Mouse (Mus musculus) urinary bladder, postnatal 4 days (tissue): ENCODE results near the gene Agrp.
A peak's percentile ranks its signal among the peaks of the same experiment; 100 is the strongest.

Experiments used
- DNase-seq, 2 experiments: peaks; one replicate each; pipeline ENCODE4 v3.0.0; 2021 to 2022; ENCODE audit warnings: low spot score in 2 of 2

The Agrp gene

DNA sequence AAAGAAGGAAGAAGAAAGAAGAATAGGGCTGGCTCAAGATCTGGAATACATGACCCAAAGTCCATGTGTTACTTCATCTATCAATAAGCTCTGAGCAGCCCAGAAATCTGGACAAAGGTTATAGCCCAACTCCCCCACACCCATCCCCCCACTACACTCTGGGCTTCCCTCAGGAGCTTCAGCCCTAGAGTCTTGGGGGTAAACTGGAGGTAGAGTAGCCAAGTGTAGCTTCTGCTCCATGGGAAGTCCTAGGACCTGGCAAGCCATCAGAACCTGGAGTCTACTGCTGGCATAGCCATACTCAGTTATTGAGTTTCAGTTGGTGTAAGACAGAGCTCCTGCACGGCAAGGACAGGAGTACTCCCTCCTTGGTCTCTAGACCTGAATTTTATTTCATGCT, 87.7 kb downstream of the Agrp start:
- no peak for DNase-seq

DNA sequence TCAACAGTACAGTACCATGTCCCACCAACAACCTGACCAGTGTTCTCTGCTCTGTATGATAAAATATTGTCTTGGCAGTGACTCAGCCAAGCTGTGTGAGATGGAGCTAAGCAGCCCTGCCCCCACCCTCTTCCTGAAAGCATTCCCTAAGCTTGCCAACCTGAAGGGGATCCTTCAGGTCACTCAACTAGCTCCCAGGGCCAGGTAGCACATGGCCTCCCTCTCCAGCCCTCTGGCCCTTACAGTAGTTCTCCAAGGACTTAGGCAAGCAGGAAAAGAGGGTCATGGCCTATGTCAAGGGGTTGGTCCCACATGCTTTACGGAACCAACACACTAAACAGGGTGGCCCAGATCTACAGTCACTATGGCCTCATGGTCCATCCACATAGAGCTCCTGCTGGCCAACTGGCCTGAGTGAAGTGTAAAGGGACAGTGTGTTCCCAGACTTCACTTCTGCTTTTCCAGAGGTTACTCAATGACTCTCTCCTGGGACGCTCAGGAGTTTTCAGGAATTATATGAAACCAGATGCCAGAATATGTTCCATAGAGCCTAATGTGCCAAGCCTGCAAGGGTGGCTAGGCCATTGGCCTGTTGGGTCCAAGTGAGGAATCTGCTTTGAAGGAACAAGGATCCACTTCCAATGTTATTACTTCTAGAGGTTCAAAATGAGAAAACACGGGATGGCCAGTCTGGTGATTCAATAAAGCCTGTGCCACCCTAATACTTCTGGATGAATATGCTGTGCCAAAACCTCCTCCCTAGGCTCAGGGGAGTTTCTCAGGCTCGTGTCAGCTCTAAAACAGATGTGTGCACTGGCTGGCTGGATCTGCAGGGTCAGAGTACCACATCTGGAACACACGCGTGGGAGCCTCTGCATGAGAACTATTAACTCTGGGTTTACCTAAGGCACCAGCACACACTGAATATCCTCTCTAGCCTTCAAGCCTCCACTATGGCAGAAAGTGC, 90.5 kb downstream of the Agrp start:
- no peak for DNase-seq

DNA sequence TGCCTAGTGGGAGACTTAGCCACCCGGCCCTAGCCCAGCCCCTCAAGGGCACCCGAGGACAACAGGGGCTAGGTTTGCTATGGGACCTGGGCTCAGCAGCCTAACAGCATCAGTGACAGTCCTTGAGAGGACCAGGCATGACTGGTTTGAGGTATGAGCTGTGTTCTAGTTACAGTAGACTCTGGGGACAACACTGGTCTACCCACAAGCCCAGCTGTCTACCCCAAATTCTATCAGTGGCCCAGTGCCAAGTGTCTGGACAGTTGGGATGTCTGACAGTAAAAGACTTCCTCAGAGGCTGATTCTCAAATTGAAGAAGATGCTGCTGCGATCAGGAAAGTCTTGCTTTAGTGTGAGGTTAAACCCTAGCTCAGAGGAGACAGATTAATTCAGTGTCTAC, 91.9 kb downstream of the Agrp start:
- DNase-seq: no peak

DNA sequence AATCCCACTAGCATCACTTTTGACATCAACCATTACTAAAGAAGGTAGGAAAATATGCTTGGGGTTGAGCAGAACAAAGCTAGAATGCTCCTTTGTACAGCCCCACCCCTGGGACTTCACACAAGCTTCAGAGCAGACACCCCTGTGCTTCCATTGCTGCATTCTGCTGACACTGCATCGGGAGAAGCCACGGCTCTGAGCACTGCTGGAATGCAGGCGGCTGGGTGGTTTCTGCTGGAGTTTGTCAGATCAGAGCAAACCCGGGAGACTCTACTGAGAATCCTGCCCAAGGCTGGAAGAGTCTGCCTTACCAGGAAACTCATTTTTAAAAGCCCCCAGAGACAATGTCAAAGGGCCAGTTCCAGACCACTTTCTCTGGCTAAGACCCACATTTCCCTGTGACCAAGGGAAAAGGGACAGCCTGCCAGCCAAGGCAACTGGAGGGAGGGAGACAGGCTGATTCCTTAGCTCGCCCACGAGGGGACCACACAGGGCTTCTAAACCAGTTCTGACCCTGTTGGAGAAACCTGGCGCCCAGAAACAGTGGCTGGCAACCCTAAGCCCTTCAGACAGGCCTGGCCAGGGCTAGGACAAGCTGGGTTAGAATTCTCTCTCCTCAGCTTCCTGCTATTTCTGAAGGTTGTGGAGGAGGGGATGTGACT, 92.5 kb downstream of the Agrp start:
- DNase-seq: no peak

DNA sequence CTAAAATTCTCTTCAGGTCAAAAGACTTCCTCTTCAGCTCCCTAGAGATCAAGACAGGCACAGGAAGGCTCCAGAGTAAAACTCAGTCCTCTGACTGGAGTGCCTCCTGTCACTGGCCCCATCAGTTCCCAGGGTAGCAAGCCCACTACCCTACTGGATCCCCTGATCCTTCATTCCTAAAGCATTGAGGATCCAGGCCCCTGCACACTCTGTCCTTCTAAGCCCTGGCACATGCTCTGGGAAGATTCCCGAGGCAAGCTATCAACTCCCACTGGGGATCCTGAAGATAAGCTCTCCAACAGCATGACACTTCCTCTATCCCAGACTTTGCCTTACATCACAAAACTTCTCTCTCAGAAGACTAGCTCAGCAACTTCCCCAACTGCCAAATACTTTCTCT, 93.5 kb downstream of the Agrp start:
- no peak for DNase-seq

DNA sequence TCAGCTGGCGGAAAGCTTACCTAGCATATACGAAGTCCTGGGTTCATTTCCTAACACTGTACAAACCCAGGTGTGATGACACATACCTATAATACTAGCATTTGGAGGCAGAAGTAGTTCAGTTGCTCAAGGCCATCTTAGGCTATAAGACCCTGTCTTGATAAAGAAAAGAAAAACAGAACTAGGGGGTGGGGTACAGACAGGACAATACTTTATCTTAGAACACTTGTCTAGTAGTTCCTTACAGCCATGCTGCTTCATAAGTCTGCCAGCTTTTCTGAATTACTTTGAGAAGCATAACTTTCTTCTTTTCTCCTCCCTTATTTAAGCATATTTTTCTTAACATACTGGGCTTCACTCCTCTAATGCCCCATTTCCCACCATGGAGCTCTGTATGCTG, 94.4 kb downstream of the Agrp start:
- no peak for DNase-seq

DNA sequence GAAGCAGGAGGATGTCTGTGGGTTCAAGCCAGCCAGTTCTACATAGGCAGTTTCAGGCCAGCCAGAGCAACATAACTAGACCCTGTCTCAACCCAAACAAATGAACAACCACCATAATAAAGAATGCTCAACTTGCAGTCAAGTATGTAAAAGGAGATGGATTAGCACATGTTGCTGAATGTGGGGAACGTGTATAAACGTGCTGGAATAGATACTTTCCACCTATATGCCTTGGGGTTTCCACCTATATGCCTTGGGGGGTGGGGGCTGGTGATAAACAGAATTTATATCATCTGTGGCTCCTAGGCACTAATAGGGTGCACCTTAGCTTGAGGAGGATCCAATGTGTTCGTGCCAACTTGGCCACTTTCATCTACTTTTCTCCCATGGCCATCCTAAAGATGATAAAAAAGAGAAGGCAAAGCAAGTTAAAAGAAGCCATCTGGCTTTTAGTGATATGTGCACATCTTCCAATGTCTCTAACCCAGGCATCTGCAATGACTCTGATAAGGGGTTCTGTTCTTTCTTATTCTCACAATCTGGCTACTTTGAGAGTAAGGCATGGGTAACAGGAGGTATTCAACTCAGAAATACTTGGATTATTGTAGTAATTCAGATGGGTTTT, 95.0 kb downstream of the Agrp start:
- no peak for DNase-seq

DNA sequence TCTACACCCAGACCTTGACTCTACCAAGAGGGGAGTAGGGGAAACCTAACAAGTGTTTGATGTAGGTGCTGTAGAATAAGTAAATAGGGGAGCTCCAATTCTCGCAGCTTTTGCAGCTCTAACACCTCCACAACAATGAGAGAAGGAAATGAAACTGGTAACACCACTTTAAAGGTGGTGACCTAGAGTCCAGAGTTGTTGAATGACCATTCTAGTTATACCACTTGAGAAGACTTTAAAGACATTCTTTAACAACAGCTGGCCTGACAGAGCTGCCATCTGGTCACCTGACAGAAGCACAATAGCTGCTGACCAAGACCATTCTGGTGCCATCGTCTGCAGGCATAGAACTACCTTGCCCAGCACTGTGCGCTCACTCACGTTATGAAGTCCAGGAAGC, 98.3 kb downstream of the Agrp start:
- no peak for DNase-seq

DNA sequence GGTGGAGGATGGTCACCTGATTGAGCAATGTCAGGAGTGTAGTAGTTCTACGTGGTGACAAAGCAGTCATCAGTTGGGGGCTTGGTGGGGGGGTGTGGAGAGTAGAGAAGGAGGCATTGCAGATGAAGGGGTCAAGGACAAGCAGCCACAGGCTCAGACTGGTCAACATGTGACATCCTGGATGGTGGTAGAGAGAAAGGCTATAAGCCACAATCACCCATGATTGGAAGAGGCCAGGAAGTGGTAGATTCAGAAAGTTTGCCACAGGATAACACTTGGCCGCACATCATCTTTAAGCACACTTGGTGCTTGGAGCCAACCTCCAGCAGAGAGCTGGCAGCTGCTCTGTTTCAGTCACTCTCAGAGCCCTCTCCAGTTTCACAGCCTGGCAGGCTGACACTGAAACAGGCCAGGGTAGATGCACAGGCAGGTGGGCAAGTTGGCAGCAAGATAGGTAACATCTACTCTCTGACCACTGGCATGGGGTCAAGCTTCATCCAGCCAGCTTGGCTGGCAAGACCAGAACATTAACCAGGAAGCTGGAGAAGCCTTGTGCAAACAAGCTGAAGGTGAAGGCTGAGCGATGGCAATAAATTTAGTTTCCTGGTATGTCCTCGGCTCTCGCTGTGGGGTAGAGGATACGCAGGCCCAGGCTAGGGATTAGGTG, 100.0 kb downstream of the Agrp start:
- DNase-seq: no peak

DNA sequence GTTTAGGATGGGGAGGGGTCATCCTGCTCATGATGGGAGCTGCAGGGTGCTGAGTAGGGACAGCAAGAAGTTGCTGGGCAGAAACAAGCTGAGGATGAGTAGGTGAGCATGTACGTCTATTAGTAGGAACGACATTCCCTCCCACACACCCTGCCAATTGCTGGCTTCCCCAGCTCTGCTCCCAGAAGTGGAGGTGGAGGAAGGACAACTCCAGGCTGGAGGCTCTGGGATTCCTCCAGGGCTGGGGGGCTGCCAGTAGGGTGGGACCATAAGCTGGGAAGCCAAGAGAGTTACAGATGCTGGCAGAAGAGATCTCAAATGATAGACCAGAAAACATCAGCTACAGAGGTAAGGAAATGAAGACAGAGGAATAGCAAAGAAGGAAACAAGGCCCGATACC, 100.6 kb downstream of the Agrp start:
- no peak for DNase-seq

DNA sequence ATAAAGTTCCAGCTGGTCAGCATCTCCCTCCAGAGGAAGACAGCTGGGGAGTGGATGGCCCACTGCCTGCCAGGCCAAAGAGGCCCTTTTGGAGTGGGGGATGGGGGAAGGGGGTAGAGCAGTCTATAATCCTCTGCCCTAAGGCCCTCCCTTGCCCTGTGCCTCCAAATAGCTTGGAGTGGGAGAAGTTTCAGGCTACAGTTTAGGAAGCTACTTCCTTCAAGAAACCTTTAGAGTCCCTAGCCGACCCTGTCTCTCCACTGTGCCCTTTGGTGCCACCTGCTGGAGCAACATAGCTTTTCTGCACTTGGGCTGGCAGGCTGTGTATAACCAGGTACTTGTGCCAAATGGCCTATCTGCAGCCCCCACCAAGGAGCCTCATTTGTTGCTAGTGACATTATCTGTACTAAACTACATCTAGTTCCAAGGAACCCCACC, 103.3 kb downstream of the Agrp start:
- DNase-seq: peak in 1 of 2 experiments; percentile 85

DNA sequence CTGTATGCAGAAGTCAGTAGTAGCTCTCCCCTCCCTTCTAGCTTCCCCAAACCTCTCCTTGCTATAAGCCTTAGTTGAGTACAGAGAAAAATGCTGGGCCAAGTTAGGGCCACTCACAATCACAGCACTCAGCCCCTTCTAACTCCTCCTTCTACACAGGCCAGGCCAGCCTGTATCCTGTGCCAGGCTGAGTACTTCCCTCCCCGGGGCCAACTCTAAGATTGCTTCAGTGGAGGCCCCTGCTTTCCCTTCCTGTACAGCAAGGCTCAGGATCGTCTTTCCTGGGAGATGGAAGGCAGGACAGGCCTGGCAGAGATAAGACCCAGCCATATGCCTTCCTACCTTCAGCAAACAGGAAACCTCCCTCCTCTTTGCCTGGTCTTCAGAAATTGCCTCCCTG, 103.8 kb downstream of the Agrp start:
- no peak for DNase-seq

DNA sequence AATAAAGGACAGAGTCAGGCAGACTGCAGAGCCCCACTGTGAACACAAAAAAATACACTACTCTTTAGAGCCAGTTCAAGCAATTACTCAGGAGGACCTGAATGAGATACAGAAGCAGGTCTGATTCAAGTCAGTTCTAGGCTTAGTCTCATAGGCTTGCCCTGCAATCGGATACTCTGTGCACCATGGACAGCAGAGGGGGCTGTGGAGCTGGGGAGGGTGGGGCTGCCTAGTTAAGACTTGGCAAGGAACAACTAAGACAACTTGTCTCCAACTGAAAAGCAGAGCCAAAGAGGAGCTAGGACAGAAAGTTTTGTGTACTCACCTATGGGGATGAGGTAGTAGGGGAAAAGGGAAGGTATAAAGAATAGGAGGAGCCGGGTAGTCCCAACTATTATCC, 105.4 kb downstream of the Agrp start:
- peak; percentile 61 to 82 for DNase-seq

DNA sequence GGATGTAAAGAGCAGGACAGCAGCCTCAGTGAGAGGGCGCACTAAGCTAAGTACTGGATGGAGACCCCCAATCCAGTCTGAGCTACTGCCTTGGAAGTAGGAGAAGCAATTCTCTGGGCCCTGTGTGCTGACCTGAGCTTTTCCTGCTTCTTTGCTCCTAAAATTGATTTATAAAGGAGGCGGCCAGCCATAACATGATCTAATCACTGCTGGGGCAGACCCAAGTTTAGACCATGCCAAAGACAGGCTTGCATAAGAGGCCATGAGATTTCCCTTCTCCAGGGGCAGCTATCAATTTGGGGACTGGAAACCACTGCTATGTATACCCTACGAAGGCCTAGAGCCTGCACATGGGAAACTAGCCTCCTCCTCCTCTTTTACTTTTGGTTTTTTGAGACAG, 107.9 kb downstream of the Agrp start:
- no peak for DNase-seq

DNA sequence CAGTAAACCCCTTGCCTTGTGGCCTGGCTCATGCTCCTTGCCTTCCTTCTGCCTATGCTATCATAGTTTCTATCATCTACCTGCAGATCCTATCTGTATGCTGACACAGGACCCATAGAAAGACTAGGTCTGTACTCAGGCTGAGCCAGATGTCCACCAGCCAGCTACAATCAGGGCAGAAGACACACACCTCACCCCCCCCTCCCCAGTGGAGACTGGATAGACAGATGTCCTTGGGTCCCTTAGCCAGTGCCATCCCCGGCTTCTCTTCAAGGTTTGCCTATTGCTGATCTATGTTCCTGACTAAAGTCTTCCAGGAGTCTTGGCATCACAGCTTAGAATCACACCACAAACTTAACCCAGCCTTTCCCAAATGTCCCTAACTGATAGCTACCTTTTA, 109.0 kb downstream of the Agrp start:
- no peak for DNase-seq

DNA sequence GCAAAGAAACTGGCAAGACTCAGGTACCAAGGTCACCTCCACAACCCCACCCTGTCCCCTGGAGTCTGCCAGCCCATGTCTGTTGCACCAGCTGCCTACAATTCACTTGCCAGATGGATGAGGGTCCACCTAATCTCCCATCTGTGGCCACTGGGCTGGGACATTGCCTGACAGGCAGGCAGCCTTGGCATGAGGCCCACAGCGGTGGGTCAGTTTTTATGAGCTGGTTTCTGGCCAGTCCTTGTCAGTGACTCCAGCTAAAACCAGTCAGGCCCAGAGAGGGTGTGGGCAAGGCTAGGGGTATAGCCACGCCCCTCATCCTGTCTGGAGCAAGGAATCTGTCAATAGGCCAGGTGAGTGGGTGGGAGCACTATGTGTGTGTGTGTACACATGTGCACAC, 110.1 kb downstream of the Agrp start:
- DNase-seq: no peak

DNA sequence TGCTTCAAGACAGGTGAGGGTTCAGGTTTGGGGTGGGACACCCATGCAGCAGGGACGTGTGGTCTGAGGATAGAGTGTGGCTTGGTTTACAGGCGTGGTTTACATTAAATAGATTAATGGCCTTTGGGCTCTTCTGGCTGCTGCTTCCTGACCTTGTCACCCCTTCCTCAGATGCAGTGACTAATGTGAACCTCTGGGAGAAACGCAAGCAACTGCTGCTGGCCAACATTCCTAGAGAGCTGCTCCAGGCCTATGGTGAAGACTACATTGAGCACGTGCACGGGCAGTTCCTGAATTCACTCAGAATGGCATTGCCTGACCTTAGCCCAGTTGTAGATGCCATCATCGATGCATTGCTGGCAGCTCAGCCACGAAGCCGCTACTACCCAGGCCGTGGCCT, 114.3 kb downstream of the Agrp start:
- DNase-seq: no peak

DNA sequence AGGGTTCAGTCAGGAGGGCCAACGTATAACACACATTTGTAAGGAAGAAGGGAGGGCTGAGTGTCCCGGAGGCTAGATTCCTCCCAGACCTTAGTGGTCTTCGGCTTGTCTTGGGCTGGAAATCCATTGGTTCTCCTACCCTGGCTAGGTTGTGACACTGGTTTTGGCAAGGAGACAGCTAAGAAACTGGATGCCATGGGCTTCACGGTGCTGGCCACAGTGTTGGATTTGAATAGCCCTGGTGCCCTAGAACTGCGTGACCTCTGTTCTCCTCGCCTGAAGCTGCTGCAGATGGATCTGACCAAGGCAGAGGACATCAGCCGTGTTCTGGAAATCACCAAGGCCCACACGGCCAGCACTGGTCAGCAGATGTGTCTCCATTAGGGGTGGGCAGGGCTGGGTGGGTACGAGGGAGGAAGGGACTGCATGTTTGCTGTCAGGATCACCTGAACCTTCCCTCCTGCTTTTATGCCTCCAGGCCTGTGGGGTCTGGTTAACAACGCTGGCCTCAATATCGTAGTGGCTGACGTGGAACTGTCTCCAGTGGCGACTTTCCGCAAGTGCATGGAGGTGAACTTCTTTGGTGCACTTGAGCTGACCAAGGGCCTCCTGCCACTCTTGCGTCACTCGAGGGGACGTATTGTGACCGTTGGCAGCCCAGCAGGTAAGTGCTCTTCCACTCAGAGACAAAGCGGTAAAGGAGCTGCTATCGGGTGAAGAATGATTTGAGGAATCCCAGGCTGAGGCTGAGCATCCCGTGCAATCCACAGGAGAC, 115.0 kb downstream of the Agrp start:
- DNase-seq: no peak

DNA sequence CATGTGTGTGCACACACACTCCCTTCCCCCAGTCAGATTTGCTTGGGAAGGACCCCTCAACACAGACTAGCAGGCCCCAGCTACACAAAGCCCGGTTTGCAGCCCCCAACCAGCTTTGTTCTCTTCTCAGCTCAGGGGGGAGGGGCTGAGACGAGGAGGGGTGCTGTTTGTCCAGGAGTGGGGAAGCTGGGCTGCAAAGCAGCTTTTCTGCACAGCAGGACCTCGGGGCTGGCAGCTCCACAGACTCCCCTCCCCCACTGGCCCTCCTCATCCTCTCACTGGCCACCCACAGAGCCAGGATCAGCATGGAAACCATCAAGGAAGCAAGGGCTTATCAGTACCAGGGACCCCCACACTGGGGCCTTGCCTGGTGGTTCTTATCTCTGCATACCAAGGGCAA, 116.1 kb downstream of the Agrp start:
- no peak for DNase-seq

DNA sequence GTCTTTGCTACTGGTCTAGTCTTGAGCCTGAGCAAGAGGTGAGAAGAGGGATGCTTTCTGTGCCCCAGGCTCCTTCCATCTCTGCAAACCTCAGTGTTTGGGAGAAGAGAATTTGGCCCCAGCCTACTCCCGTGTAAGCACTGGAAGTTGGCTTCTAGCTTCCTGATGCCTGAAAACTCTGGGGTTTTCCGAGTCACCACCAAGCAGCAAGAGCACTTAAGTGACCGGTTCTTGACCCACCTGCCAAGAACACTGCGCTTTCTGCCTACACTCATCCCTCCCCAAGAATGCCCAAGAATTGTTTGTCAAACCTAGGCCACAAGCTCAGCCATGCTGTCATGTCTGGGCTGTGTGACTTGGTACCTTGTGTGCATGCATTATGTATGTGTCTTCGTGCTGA, 116.7 kb downstream of the Agrp start:
- DNase-seq: no peak

DNA sequence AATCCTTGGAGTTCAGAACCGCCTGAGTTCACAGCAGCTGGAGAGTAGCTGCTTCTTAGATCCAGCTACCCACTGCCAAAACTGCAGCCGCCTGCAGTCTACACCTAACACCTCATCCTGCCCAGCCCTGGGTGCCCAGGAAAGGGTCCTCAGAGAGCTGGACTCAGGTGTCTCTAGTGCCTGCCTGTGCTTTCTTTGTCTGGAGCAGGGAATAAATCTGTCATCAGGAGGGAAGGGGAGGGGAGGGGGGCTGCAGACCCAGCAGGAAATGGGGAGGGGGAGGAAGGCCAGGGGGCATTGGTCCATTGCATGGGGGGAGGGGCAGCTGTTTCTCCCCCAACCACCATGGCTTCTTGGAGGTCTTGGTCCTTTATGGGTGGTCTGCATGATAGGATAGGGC, 117.6 kb downstream of the Agrp start:
- DNase-seq: no peak
